Mouse (Mus musculus) thymus, adult 2 months (tissue): ENCODE data around the gene Ghdc. TPM values are rescaled to one million over a fixed set of nuclear protein-coding genes. Genes with fewer than 3 reads are reported as not detected.

Source experiments
- DNase-seq: peaks from one replicate; pipeline ENCODE4 v3.0.0; 2021
- H3K27ac ChIP-seq: fragments of 200-500 bp; 2 replicates; pipeline ENCODE4 v1.5.1; 2012; ENCODE audit warnings: low read length, control low read depth; ENCODE audit not compliant: control insufficient read depth, insufficient read depth
- H3K27me3 ChIP-seq: fragments of 200-500 bp; 2 replicates; pipeline ENCODE4 v1.6.1; 2012; ENCODE audit warnings: mild to moderate bottlenecking, low read length, moderate library complexity, mixed read lengths; ENCODE audit not compliant: control insufficient read depth, insufficient read depth
- H3K36me3 ChIP-seq: fragments of 200-500 bp; 2 replicates; pipeline ENCODE4 v1.6.1; 2012; ENCODE audit warnings: mild to moderate bottlenecking, low read length, moderate library complexity; ENCODE audit not compliant: control insufficient read depth, insufficient read depth
- H3K4me1 ChIP-seq: fragments of 200-500 bp; replicated peaks from 2 replicates; pipeline ENCODE4 v1.6.1; 2012; ENCODE audit warnings: low read length; ENCODE audit not compliant: control insufficient read depth, insufficient read depth
- H3K4me3 ChIP-seq: fragments of 200-500 bp; 2 replicates; pipeline ENCODE4 v1.5.1; 2012; ENCODE audit warnings: mild to moderate bottlenecking, low read length, control low read depth, moderate library complexity; ENCODE audit not compliant: control insufficient read depth, insufficient read depth
- CTCF ChIP-seq: fragments of 200-500 bp; IDR thresholded peaks from 2 replicates; pipeline ENCODE4 v1.5.1; 2012; ENCODE audit warnings: mild to moderate bottlenecking, control low read depth, low read length, moderate library complexity, borderline replicate concordance; ENCODE audit not compliant: control insufficient read depth, poor library complexity, insufficient read depth; ENCODE audit errors: extremely low read depth
- POLR2A ChIP-seq: fragments of 200-500 bp; IDR thresholded peaks from 2 replicates; pipeline ENCODE4 v1.6.1; 2012; ENCODE audit warnings: mild to moderate bottlenecking, low read length, control low read depth, moderate library complexity; ENCODE audit not compliant: control insufficient read depth, poor library complexity, insufficient read depth; ENCODE audit errors: extremely low read depth
- WGBS: fragments of 180-500 bp; shearing (Covaris S2); methylation state at CpG from one replicate; pipeline ENCODE4 v1.1.7; 2018; 5-methylcytosine and 5-hydroxymethylcytosine counted together
- polyA plus RNA-seq: library from polyadenylated mRNA; depleted of rRNA; stranded (reverse); fragments of >200 nt; gene quantifications from 2 replicates; pipeline ENCODE4 v1.2.3, GENCODE M21; 2012

The Ghdc gene
- polyA plus RNA-seq, 1 experiment: 7.9 TPM

DNA sequence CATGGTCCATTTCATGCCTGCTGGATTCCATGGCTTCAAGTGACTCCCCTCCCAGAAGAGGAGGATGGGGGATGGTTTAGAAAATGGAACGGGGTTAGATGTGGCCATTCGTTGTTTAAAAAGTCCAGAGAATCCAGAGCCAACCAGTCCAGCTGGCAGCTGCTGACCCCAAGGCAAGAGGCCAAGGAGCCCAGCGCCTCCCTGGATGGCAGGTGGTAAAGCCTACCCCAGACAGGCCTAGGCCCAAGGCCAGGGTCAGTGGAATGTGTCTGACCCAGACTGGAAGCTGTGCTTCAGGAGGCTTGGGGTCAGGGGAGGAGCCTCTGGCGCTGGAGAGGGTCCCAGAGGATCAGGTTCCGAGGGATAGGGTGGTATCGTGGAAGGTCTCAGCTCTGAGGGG, 29.4 kb downstream of the Ghdc start:
- TF ChIP-seq CTCF (no peak), POLR2A (no peak)
- Histone ChIP-seq H3K36me3 (no peaks in the 10 kb centered on the region), H3K4me3 (no peak overlapping the region), H3K4me1 (peaks cover 8% of the 10 kb centered on the region), H3K27me3 (no peaks in the 10 kb centered on the region), H3K27ac (no peak overlapping the region)
- no peak for DNase-seq
- WGBS: 96% methylated on average over 6 of the region's 6 CpGs

DNA sequence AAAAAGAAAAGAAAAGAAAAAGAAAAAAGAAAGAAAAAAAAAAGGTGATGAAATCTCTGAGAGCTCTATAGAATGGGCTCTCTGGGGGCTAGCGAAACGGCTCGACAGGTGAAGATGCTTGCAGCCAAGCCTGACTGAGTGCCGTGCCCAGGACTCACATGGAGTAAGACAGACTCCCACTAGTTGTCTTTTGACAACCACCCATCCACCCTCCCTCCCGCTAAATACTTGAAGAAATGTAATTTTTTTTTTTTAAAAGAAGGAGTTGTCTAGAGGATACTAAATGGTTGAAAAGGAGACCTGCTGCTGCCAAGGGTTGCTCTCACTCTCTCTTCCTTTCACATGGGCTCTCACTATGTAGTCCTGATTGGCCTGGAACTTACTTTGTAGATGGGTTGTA, 32.0 kb downstream of the Ghdc start:
- WGBS: 26% methylated on average over 5 of the region's 5 CpGs
- no peaks in the 10 kb centered on the region for H3K36me3 ChIP-seq
- no peak overlapping the region for H3K27ac ChIP-seq
- peaks cover 18% of the 10 kb centered on the region for H3K4me1 ChIP-seq
- H3K27me3 ChIP-seq: no peaks in the 10 kb centered on the region
- H3K4me3 ChIP-seq: no peak overlapping the region
- TF ChIP-seq CTCF: no peak
- no peak for TF ChIP-seq POLR2A
- no peak for DNase-seq

DNA sequence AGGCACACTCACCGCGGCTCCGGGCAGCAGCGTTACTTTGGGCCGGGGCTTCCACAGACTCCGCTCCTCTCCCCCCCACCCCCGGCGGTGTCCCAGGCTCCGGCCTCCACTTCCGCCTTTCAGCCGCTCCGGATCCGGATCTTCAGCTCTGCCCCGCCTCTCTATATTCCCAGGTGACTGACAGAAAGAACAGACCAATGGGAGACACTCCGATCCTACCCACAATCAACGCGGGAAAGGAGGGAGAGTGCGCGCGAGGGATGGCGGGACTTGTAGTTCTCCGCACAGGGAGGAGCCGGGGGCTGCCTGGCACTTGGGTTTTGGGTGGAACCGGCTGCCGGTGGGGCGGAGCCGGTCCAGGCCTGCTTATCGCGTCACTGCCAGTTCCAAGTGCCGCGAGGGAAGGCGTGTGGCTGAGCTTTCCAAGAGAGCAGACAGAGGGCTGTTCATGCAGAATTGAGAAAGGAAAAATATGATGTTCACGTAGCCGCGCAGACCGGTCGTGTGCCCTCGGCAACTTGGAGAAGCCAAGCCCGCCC, 32.6 kb downstream of the Ghdc start, which contains the start of gene Rab5c:
Gene Rab5c (minus strand): TSS at position 150 of the 539 bp plus-strand sequence.
- Histone ChIP-seq H3K4me3 (peak within 1 kb of the TSS; percentile 90), H3K4me1 (peaks cover 18% of the 10 kb centered on the region), H3K36me3 (peaks cover 1% of the 10 kb centered on the region; the same call in 1 of the 2 replicates), H3K27ac (peak within 1 kb of the TSS; percentile 48), H3K27me3 (no peaks in the 10 kb centered on the region)
- under 1% methylated on average over 39 of the region's 39 CpGs for WGBS
- TF ChIP-seq CTCF: no peak; the same call in 1 of the 2 replicates
- peak; percentile 77 for TF ChIP-seq POLR2A
- peak; percentile 98 for DNase-seq

DNA sequence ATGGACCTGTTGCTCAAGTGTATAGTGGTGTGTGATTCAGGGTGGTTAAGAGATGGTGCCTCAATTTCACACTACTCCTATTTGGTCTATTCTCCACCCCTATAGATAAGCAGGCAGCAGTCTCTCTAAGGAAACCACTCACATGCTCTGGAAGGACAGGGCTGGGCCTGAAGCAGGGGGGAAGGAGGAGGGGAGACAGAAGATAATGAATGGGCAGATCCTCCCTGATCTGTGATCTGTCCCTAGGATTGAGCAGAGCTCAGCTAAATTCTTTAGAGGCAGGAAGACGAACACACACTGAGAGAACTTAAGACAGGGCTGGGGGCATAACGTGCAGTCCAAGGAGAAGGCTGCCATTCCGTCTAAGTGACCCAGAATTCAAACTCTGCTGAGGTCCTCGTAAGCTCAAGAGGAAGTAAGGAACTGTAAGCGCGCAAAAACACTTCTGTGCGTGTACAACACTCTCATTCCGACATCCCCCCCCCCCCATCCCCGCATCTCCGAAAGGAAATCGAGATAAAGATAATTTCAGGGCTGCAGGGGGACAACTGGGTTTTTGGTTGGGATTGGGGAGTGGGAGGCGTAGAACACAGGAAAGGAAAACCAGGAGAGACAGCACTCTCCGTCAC, 33.5 kb downstream of the Ghdc start:
- Histone ChIP-seq H3K4me3 (peak overlapping the region; percentile 90), H3K4me1 (peaks cover 18% of the 10 kb centered on the region), H3K27me3 (no peaks in the 10 kb centered on the region), H3K27ac (peak overlapping the region; percentile 48), H3K36me3 (peaks cover 5% of the 10 kb centered on the region; the same call in 1 of the 2 replicates)
- WGBS: 1% methylated on average over 13 of the region's 13 CpGs
- TF ChIP-seq CTCF (no peak), POLR2A (no peak)
- no peak for DNase-seq

DNA sequence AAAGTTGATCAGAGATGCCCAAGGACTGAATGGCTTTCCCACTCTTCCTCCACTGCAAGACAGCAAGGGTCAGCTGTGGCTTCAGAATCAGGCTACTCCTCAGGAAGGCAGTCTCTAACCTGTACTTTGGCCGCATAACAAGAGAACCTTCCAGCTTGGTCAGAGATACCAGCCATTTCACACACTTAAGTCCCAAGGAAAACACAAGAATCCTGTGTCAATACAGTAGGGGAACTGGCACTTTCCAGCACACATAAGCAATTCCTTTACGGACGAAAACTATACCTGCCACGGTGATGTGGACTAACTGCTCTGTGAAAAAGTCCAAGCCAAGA, 34.0 kb downstream of the Ghdc start:
- Histone ChIP-seq H3K27me3 (no peaks in the 10 kb centered on the region), H3K4me3 (no peak overlapping the region), H3K27ac (0 out of 2 replicates have a peak overlapping the region, but pooled peaks have one; percentile 32), H3K4me1 (peaks cover 18% of the 10 kb centered on the region), H3K36me3 (peaks cover 5% of the 10 kb centered on the region; the same call in 1 of the 2 replicates)
- TF ChIP-seq CTCF (no peak), POLR2A (no peak)
- DNase-seq: no peak
- WGBS: 47% methylated on average over 4 of the region's 4 CpGs

DNA sequence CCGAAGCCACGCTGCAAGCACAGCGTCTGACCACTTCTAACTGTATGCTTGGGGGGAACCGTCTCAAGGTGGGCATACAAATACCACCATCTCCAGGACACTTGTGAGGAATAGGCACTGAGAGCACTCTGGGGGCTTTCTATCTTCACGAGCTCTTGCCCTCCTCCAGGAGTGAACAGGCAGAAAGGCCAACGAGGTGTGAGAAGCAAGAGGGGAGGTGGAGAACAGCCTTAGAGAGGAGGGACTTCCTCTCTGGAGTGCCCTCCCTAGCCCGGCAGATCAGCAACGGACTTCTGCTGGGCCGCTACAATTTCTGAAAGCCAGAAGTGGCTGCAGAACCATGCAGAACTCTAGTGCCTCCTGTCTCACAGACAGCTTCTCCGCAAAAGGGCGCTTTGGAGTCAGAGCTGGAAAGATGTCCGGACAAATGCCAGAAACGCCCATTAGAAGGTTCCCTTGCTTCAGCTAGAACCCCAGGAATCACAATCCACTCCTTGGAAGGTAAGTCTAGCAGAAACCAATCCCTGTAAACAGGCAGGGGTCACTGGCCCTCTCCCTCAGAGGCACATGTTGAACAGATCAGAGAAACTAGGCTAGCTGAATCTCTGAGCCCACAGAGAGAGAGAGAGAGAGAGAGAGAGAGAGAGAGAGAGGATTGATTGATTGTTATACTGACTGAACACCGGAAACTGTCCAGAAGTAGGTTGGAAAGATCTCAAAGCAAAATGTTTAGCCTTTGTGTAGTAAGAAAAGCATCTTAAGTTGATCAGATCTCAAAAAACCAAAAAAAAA, 34.6 kb downstream of the Ghdc start:
- TF ChIP-seq POLR2A (0 out of 2 replicates have a peak, but pooled peaks have one; percentile 27), CTCF (no peak)
- no peak for DNase-seq
- peaks cover 5% of the 10 kb centered on the region; the same call in 1 of the 2 replicates for H3K36me3 ChIP-seq
- whole genome bisulfite sequencing: 7% methylated on average over 14 of the region's 14 CpGs
- peak overlapping the region; percentile 85 for H3K27ac ChIP-seq
- no peaks in the 10 kb centered on the region for H3K27me3 ChIP-seq
- H3K4me1 ChIP-seq: peaks cover 18% of the 10 kb centered on the region
- H3K4me3 ChIP-seq: peak overlapping the region; percentile 52
